Mouse (Mus musculus): ENCODE results near the gene Gm17654. TPM values are rescaled to one million over a fixed set of nuclear protein-coding genes. Genes with fewer than 3 reads are reported as not detected.
"Not testable (repeated sequence)": the region's sequence is repeated elsewhere in the genome, so short reads cannot be mapped to it uniquely, and the experiment has no call there.

Gm17654 gene
- polyA plus RNA-seq (2014; fragmentation: Nextera tagmentation; extraction: Ambion mirVana): not detected in 2 replicates

DNA sequence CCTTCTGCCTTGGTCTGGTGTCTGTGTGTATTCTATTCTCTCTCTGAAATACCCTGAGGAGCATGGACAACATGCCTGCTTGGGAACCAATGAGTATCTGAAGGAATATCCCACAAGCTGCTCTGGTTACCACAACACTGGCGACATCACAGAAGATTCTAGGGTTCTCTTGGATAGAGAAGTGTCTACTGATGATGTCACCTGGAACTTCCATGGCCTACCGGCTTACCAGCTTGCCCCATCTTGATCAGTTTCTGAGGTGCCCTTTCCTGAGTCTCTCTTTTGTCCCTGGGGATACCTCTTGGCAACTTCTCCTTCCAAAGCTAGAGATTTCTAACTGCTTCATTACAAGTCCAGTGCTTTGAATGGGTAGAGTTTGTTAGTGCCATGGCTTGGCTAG is at the start of gene Gm17654:
Gene Gm17654 (minus strand): TSS at position 101 of the 400 bp plus-strand sequence.
- not testable (repeated sequence) for H3K27me3 ChIP-seq (replicated peaks; ENCODE audit: control insufficient read depth, insufficient read depth, low read length); ATAC-seq (replicated peaks; ENCODE audit: low FRiP score, low TSS enrichment, low read depth)
- WGBS: 79% methylated on average over 1 of the region's 2 CpGs

DNA sequence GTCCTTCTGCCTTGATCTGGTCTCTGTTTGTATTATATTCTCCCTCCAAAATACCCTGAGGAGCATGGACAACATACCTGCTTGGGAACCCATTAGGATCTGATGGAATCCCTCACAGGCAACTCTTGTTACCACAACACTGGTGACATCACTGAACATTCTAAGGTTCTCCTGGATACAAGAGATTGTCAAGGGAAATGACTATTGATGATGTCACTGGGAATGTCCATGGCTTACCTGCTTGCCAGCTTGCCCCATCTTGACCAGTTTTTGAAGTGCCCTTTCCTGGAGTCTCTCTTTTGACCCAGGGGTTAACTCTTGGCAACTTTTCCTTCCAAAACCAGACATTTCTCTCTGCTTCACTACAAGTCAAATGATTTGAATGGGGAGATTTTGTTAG is 29.0 kb upstream of the Gm17654 start, which contains the start of gene Gm10375:
Gene Gm10375 (minus strand): TSS at position 101 of the 400 bp plus-strand sequence.
- H3K9me3 ChIP-seq (ENCODE audit: control insufficient read depth, low read length); ATAC-seq (replicated peaks; ENCODE audit: low FRiP score, low TSS enrichment, low read depth); H3K36me3 ChIP-seq (ENCODE audit: control insufficient read depth, insufficient read depth, low read length); H3K4me2 ChIP-seq (ENCODE audit: low read length); H3K9ac ChIP-seq (ENCODE audit: low read length); H3K27ac ChIP-seq (ENCODE audit: low read depth); H3K4me1 ChIP-seq (replicated peaks; ENCODE audit: control insufficient read depth, insufficient read depth, low read length); DNase-seq (ENCODE audit: low spot score); H3K4me3 ChIP-seq (ENCODE audit: low read depth, low read length); H3K27me3 ChIP-seq (replicated peaks; ENCODE audit: control insufficient read depth, insufficient read depth, low read length): not testable (repeated sequence)

More for the DNA sequence above, at the start of gene Gm17654:
- not testable (repeated sequence) for H3K4me3 ChIP-seq (ENCODE audit: low read depth, low read length); H3K4me1 ChIP-seq (replicated peaks; ENCODE audit: control insufficient read depth, insufficient read depth, low read length); H3K4me2 ChIP-seq (ENCODE audit: low read length); H3K36me3 ChIP-seq (ENCODE audit: control insufficient read depth, insufficient read depth, low read length); H3K9ac ChIP-seq (ENCODE audit: low read length); H3K9me3 ChIP-seq (ENCODE audit: control insufficient read depth, low read length); H3K27ac ChIP-seq (ENCODE audit: low read depth); DNase-seq (ENCODE audit: low spot score)

DNA sequence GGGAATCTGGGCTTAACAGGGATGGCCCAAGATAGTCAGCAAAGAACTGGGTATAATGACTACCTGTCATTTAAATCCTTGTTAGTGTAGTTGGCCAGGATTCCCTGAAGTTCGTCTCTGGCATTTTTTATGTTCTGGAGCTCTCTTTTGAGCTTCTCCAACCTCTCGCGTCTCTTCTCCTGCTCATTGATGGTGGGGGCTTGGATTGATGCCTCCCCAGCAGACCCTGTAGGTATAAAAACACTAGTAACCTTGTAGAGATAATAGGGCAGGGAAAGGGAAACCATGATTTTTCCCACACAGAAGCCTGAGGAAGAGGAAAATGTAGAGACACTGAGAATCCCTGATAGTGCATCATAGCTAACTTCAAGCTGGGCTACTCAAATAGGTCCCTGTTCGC is 977 bp downstream of the Gm17654 start:
- not testable (repeated sequence) for H3K4me1 ChIP-seq (replicated peaks; ENCODE audit: control insufficient read depth, insufficient read depth, low read length); ATAC-seq (replicated peaks; ENCODE audit: low FRiP score, low TSS enrichment, low read depth); DNase-seq (ENCODE audit: low spot score); H3K36me3 ChIP-seq (ENCODE audit: control insufficient read depth, insufficient read depth, low read length); H3K9me3 ChIP-seq (ENCODE audit: control insufficient read depth, low read length); H3K9ac ChIP-seq (ENCODE audit: low read length); H3K4me3 ChIP-seq (ENCODE audit: low read depth, low read length); H3K27ac ChIP-seq (ENCODE audit: low read depth); H3K27me3 ChIP-seq (replicated peaks; ENCODE audit: control insufficient read depth, insufficient read depth, low read length); H3K4me2 ChIP-seq (ENCODE audit: low read length)
- WGBS: 100% methylated on average over 2 of the region's 4 CpGs

DNA sequence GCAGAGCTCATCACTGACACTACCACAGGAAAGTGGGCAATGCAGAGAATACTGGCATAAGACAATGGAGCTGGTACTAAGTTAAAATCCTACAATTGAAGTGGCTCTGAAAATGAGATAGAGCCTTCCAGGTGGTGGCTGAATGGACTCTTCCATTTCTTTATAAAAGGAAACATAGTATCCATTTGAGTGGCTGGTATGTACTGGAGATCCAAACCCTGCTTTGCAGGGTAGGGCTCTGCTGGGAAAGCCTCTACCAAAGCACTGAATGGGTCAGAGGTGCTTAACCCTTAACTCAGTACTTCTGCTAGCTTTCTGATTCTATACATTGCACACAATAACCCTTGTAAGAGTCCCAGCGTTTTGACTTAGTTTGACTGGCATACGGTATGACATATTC is 26.7 kb downstream of the Gm17654 start:
- 81% methylated on average over 2 of the region's 2 CpGs for WGBS
- not testable (repeated sequence) for H3K9me3 ChIP-seq (ENCODE audit: control insufficient read depth, low read length); H3K4me3 ChIP-seq (ENCODE audit: low read depth, low read length); ATAC-seq (replicated peaks; ENCODE audit: low FRiP score, low TSS enrichment, low read depth); H3K27ac ChIP-seq (ENCODE audit: low read depth); H3K27me3 ChIP-seq (replicated peaks; ENCODE audit: control insufficient read depth, insufficient read depth, low read length); DNase-seq (ENCODE audit: low spot score); H3K4me1 ChIP-seq (replicated peaks; ENCODE audit: control insufficient read depth, insufficient read depth, low read length); H3K9ac ChIP-seq (ENCODE audit: low read length); H3K36me3 ChIP-seq (ENCODE audit: control insufficient read depth, insufficient read depth, low read length); H3K4me2 ChIP-seq (ENCODE audit: low read length)

DNA sequence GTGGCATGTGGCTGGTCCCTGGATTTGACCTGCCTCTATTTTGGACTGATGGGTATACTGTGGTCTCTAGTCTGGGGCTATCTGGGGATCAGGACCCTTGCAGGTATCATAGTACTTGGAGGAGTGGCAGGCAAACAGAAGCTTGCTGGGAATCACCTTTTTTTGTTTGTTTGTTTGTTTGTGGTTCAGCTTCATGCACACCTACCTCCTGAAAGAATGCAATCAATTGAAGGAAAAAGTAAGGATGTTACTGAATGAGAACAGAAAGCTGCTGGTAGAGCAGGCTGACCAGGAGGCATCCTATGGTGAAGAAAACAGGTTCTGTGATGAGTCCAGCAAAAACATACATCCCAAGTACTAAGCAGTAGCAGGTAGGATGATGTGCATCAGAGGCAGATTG is 32.7 kb downstream of the Gm17654 start:
- H3K36me3 ChIP-seq (ENCODE audit: control insufficient read depth, insufficient read depth, low read length); H3K9me3 ChIP-seq (ENCODE audit: control insufficient read depth, low read length); H3K4me3 ChIP-seq (ENCODE audit: low read depth, low read length); H3K27me3 ChIP-seq (replicated peaks; ENCODE audit: control insufficient read depth, insufficient read depth, low read length); H3K27ac ChIP-seq (ENCODE audit: low read depth); H3K4me1 ChIP-seq (replicated peaks; ENCODE audit: control insufficient read depth, insufficient read depth, low read length); ATAC-seq (replicated peaks; ENCODE audit: low FRiP score, low TSS enrichment, low read depth); DNase-seq (ENCODE audit: low spot score); H3K4me2 ChIP-seq (ENCODE audit: low read length); H3K9ac ChIP-seq (ENCODE audit: low read length): not testable (repeated sequence)

DNA sequence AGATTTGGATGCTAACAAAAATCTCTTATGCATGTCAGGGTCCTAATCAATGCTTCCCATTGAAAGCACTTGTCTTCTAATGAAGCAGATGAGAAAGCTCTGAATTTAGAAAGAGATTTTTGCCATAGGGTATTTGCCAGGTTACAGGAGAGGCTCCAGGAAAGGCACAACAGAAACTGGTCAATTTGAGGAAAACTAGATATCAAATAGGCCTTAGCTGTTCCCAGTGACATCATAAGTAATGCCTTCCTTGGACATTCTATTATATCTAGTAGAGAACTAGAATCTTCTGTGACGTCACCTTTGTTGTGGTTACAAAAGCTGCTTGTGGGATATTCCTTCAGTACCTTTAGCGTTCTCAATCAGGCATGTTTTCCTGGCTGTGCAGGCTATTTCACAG is 35.7 kb downstream of the Gm17654 start, which contains the start of gene Gm5799:
Gene Gm5799 (plus strand): TSS at position 301 of the 400 bp plus-strand sequence.
- H3K4me1 ChIP-seq (replicated peaks; ENCODE audit: control insufficient read depth, insufficient read depth, low read length); H3K27ac ChIP-seq (ENCODE audit: low read depth); H3K9ac ChIP-seq (ENCODE audit: low read length); DNase-seq (ENCODE audit: low spot score); ATAC-seq (replicated peaks; ENCODE audit: low FRiP score, low TSS enrichment, low read depth); H3K36me3 ChIP-seq (ENCODE audit: control insufficient read depth, insufficient read depth, low read length); H3K4me2 ChIP-seq (ENCODE audit: low read length); H3K9me3 ChIP-seq (ENCODE audit: control insufficient read depth, low read length); H3K4me3 ChIP-seq (ENCODE audit: low read depth, low read length); H3K27me3 ChIP-seq (replicated peaks; ENCODE audit: control insufficient read depth, insufficient read depth, low read length): not testable (repeated sequence)
- 100% methylated on average over 1 of the region's 2 CpGs for whole genome bisulfite sequencing

DNA sequence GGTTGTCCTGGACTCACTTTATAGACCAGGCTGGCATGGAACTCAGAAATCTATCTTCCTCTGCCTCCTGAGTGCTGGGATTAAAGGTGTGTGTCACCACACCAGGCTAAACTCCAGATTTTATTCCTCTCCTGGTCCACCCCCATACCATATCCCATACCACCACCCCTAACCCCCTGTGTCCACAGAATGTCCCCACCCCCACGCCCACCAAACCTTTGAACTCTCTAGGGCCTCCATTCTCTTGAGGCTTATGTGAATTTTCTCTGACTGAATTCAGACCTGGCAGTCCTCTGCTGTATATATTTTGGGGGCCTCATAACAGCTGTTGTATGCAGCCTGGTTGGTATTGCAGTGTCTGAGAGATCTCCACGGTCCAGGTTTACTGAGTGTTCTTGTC is 40.8 kb downstream of the Gm17654 start:
- ATAC-seq (replicated peaks; ENCODE audit: low FRiP score, low TSS enrichment, low read depth); H3K4me1 ChIP-seq (replicated peaks; ENCODE audit: control insufficient read depth, insufficient read depth, low read length); H3K4me2 ChIP-seq (ENCODE audit: low read length); DNase-seq (ENCODE audit: low spot score); H3K4me3 ChIP-seq (ENCODE audit: low read depth, low read length); H3K27ac ChIP-seq (ENCODE audit: low read depth); H3K9ac ChIP-seq (ENCODE audit: low read length); H3K9me3 ChIP-seq (ENCODE audit: control insufficient read depth, low read length); H3K36me3 ChIP-seq (ENCODE audit: control insufficient read depth, insufficient read depth, low read length); H3K27me3 ChIP-seq (replicated peaks; ENCODE audit: control insufficient read depth, insufficient read depth, low read length): not testable (repeated sequence)
- 73% methylated on average over 2 of the region's 2 CpGs for WGBS

DNA sequence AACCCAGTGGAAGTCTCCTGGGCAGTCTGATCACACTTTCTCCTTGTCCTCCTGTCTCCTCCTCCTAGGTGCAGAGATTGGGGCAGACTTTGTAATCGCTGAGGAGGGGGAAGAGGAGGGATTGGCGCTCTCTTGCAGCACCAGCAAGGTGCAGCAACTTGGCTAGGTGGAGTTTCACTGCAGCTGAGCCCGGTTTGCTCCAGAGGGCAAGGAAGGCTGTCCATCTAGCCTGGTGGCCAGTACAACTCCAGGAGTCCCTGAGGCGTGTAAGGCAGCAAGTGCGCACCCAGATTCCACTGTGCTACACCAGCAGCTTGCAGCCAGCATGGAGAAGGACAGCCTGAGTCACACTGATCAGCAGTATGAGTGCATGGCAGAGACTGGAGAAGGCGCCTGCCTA is 46.6 kb downstream of the Gm17654 start:
- not testable (repeated sequence) for H3K27ac ChIP-seq (ENCODE audit: low read depth); DNase-seq (ENCODE audit: low spot score); H3K9ac ChIP-seq (ENCODE audit: low read length); H3K9me3 ChIP-seq (ENCODE audit: control insufficient read depth, low read length); H3K4me2 ChIP-seq (ENCODE audit: low read length); ATAC-seq (replicated peaks; ENCODE audit: low FRiP score, low TSS enrichment, low read depth); H3K4me1 ChIP-seq (replicated peaks; ENCODE audit: control insufficient read depth, insufficient read depth, low read length); H3K4me3 ChIP-seq (ENCODE audit: low read depth, low read length); H3K27me3 ChIP-seq (replicated peaks; ENCODE audit: control insufficient read depth, insufficient read depth, low read length); H3K36me3 ChIP-seq (ENCODE audit: control insufficient read depth, insufficient read depth, low read length)
- 44% methylated on average over 5 of the region's 6 CpGs for WGBS

DNA sequence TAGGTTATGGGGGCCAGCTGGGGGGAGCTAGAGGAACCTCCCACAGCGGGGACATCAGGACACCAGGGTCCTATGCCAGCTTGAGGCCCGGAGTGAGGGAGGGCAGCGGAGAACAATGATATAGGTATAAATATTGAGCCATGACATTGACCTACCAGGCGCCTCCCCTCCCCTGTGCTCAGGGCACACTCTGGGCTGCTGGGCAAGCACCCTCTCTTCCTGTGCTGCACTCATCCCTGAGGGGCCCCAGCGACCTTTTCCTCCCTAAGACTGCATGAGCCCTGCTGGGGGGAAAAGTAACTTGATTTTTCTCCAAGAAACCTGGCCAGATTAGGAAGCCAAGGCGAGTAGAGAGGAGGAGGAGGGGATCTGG is 46.9 kb downstream of the Gm17654 start:
- H3K9me3 ChIP-seq (ENCODE audit: control insufficient read depth, low read length): not testable (repeated sequence)

More for the DNA sequence above, 46.9 kb downstream of the Gm17654 start:
- H3K4me3 ChIP-seq (ENCODE audit: low read depth, low read length); ATAC-seq (replicated peaks; ENCODE audit: low FRiP score, low TSS enrichment, low read depth); H3K27me3 ChIP-seq (replicated peaks; ENCODE audit: control insufficient read depth, insufficient read depth, low read length); DNase-seq (ENCODE audit: low spot score); H3K9ac ChIP-seq (ENCODE audit: low read length); H3K4me1 ChIP-seq (replicated peaks; ENCODE audit: control insufficient read depth, insufficient read depth, low read length); H3K36me3 ChIP-seq (ENCODE audit: control insufficient read depth, insufficient read depth, low read length); H3K27ac ChIP-seq (ENCODE audit: low read depth); H3K4me2 ChIP-seq (ENCODE audit: low read length): not testable (repeated sequence)
- WGBS: no CpG with 5 or more reads among the region's 6 CpGs

Measured in intestine, embryonic 14.5 days (tissue).